Mouse (Mus musculus) T-helper 17 cell (primary cell): Measurements from ENCODE around the gene Ldhal6b.

ENCODE experiments used
- in situ Hi-C, 2 experiments: fragments of 300-600 bp; cut with MboI, MseI; formaldehyde crosslinking; loops; 1 replicate in 1 of 2; 2 replicates in 1 of 2; pipeline ENCODE4 v1.15.1; 2025; ENCODE audit warnings: high pct_unique_total_duplicates in 2 of 2

Ldhal6b gene

DNA sequence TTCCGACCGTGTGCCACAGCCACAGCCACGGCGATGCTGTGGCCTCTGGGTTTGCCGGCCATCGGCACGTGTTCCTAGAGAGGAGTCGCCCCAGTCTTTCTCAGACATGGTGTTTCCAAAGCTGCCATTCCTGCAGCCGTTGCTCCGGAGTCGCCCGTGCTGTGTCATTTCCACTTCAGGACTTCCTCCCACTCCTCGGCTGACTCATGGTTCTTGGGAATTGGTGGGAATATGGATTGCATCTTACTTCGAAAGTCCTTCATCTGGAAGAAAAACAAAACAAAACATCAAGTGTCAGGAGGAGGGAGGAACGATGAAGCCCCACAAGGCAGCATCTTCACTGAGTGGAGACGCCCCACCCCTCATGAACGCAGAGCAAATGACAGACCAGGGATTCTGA, 7.4 kb downstream of the Ldhal6b start:
- in situ Hi-C loops = no loop called here

- in situ Hi-C loops = no loop called here
These were observed 8.2 kb downstream of the Ldhal6b start for GRCm38 (mm10) chr17:5410336-5410735.

- in situ Hi-C loops = loop anchor here in 1 of 2 experiments (10.0 kb wide), 1 partner anchor 152 kb away; no protein-coding TSS in a partner anchor
These were observed 11.5 kb downstream of the Ldhal6b start for GRCm38 (mm10) chr17:5407030-5407429.

DNA sequence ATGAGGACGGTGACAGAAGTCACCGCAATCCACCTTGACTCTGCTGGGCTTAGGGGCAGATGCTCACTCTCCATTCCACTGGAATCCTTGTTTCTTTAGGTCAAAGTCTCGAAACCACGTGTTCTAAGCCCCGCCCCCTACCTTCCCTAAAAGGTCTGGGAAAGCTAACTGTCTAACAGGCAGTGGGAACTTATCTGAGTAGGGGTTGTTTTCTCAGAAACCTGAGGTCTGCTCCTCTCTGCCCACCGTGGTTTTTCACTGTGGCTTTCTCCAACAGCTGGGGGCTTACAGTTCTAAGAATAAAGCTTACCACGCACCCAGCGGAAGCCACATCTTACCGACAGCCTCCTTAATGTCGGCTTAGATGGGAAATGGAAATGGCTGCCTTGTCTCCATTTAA, 12.0 kb downstream of the Ldhal6b start:
- in situ Hi-C loops = loop anchor here in 1 of 2 experiments (10.0 kb wide), 1 partner anchor 152 kb away; no protein-coding TSS in a partner anchor

DNA sequence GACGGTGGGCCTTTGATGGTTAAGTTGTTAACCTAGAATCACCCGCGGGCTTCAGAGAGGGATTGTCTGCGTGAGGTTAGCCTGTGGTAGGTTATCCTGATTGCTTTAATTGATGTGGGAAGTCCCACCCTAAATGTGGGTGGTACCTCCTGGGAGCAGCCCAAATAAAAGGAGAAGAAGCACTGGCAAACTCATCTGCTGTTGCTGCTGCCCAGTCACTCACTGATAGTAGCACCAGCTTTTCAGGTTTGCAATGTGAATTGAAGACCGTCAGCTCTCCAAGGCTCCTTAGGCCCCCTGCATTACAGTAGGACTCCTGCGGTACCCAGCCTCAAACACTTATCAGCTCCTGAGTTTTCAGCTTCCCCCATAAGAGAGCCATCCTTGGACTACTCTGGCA, 14.7 kb downstream of the Ldhal6b start:
- in situ Hi-C loops = loop anchor here in 1 of 2 experiments (10.0 kb wide), 1 partner anchor 149 kb away; no protein-coding TSS in a partner anchor

GRCm38 (mm10) chr17:5402624-5403023, 15.9 kb downstream of the Ldhal6b start:
- in situ Hi-C loops = loop anchor here in 1 of 2 experiments (10.0 kb wide), 1 partner anchor 148 kb away; no protein-coding TSS in a partner anchor

DNA sequence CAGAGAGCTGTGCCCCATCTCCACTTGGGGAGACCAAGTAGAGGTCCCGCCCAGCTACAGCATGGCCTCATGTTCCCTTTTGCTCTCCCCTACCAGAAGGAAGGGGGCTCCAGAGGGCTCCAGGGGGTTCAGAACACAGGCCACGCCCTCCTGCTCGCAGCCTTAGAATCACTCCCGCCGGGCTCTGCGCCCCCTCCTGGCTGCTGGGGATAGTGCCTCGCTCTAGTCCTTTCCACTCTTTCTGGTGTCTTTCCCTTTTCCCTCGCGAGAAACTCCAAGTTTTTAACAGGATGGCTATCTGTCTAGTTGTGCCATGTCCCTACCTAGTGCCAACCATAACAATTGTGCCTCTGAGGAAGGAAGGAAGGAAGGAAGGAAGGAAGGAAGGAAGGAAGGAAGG, 16.5 kb downstream of the Ldhal6b start:
- in situ Hi-C loops = loop anchor here in 1 of 2 experiments (10.0 kb wide), 1 partner anchor 147 kb away; no protein-coding TSS in a partner anchor

GRCm38 (mm10) chr17:5401288-5401687, 17.3 kb downstream of the Ldhal6b start:
- in situ Hi-C loops = loop anchor here in 1 of 2 experiments (10.0 kb wide), 1 partner anchor 146 kb away; no protein-coding TSS in a partner anchor

DNA sequence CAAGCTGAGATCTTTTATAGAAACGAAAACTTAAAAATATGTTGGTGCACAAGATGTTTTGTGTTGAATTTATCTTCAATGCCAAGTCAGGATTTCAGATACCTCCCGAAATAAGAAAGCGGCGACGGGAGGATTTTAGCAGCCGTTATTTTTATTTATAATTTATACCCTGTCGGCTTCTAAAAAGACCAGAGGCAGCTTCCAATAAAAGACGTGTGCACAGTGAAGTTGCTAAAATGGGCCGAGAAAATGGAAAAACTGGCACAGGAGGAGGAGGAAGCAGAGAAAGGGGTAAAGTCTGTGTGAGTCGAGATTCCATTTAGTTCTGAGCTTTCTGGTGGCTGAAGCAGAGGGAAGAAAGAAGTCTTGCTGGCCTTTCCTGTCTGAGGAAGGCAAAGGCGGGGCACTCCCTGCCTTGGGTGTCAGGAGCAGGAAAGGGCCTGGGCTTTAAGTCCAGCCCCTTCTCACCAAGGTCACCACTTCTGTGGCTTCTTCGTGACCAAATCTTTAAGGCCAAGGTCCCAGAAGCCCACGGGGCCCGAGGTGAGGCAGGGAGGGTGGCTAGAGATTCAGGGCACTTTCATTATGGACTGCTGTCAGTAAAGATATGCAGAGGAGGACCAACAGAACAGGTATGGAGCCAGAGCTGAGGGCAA, 18.0 kb downstream of the Ldhal6b start:
- in situ Hi-C loops = loop anchor here in 1 of 2 experiments (10.0 kb wide), 1 partner anchor 146 kb away; no protein-coding TSS in a partner anchor

DNA sequence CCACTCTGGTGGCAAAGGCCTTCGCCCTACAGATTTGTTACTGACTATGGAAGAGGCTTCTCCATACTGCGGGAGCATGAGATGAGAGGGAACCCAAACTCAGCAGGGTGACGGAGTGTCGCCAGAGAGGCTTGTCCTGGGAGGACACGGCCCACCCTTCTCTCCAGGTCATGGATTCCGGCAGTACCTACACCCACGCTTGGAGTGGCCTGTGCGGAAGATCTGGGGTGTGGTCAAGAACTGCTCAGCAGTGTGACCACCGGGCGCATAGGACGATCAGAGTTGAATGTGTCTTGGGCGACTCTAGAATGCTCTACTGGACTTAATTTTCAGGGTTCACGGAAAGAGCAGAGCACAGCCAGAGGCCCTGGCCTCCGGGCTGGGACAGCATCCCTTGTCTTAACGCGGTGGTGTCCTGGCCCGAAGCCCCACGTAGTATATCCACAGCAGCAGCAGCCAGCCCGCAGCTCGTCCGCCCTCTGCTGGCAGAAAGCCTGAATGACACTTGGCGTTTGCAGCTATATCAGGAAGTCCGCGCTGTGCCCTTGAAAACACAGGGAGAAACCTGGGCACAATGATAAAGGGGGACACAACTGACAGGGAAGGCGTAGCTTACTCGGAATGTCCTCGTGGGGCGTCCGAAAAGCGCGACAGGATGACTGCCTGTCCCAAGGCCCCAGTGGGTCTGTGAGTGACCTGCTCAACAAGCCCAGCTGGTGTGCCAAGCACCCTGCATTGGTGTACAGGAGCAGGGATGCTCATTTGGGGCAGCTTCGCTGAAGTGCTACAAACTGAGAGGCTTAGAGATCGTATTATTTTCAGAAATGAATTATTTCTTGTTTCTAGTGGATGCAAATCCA, 21.2 kb downstream of the Ldhal6b start:
- in situ Hi-C loops = loop anchor here in 1 of 2 experiments (5.0 kb wide), 1 partner anchor 620 kb away; no protein-coding TSS in a partner anchor

- in situ Hi-C loops = loop anchor here in 1 of 2 experiments (5.0 kb wide), 1 partner anchor 619 kb away; no protein-coding TSS in a partner anchor
These were observed 22.4 kb downstream of the Ldhal6b start for GRCm38 (mm10) chr17:5396213-5396612.

DNA sequence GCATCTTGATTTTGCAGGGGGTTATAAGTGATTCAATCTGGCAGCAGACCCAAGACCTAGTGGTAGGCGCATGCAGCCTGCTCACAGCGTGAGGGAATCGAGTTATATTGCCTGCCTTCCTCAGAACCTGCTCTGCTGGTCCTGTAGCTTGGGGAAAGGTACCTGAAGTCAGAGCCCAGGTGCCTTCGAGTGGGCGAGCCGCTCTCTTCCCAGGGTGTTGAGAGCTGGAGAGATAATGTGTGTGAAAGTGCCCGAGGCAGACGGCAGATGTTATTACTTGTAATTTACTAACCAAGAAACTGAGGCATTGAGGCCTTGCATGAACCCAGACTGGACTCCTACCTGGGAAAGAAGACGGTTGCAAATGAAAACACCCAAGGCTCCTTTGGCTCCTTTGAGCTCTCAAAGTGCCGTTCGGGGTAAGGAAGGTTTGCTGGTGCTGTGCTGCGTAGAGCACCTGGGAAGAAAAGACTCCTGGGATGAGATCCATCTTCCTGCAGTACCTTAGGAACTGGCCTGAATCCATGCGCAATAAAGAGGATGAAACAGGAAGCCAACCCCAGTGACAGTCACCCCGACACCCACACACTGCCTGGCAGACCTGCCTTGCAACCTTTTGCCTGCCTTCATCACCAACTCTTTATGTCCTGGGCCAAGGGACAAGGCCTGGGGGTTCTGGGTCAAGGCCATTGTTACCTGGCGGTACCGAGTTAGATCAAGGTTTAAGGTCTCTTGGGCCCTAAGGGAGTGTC, 22.9 kb downstream of the Ldhal6b start:
- in situ Hi-C loops = loop anchor here in 1 of 2 experiments (5.0 kb wide), 1 partner anchor 618 kb away; no protein-coding TSS in a partner anchor

DNA sequence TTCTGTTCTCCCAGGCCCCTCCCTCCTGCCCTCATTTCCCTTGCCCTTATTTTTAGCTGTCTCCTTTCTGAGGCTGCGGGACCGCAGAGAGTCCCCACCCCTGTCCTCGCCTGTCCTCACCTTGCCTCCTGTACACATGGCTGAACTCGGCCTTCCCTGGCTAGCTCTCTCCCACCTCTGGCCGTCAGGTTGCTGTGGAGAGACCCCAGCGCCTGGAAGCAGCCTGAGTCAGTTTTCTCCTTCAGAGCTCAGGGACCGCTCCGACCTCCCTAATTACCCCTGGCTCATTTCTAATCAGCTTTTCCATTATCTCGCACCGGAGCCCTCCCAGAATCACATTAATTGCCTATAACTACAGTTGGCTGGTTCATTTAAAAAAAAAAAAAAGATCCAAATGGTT, 27.9 kb downstream of the Ldhal6b start:
- in situ Hi-C loops = no loop called here

DNA sequence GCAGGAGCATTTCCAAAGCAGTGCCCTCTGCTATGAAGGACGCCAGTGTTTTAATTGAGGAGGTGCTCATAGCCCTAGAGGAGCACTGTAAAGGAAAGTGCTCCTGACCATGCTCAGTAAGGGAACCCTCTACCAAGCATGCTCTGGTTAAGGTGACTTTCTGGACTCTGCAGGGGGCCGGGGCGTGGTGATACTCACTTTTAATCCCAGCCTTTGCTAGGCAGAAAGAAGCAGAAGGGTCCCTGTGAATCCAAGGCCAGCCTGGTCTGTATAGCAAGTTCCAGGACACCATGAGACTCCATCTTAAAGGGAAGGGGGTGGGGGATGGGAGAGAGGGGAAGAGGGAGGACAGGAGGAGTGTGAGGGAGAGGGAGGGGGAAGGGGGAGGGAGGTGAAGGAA, 30.2 kb downstream of the Ldhal6b start:
- in situ Hi-C loops = loop anchor here in 1 of 2 experiments (5.0 kb wide), 1 partner anchor 41 kb away; no protein-coding TSS in a partner anchor

- in situ Hi-C loops = loop anchor here in 1 of 2 experiments (5.0 kb wide), 1 partner anchor 40 kb away; no protein-coding TSS in a partner anchor
These were observed 31.6 kb downstream of the Ldhal6b start for GRCm38 (mm10) chr17:5386885-5387545.

GRCm38 (mm10) chr17:5385694-5386093, 32.9 kb downstream of the Ldhal6b start:
- in situ Hi-C loops = loop anchor here in 1 of 2 experiments (5.0 kb wide), 1 partner anchor 38 kb away; no protein-coding TSS in a partner anchor

DNA sequence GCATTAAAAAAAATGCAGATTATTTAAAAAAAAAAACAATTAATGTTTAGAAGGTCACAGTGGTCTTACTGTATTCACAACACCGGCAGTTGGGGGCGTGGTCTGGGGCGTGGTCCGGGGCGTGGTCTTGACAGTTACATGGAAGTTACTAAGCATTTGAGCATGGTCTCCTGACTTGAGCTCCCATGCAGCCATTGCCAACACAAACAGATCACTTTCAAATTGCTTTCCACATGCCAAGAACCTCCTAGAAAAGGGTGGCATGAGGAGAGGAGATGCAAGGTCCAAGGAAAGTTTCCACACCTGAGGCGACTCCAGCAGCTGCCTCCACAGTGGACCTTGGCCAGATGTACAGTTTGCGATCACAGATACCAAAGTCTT, 40.6 kb downstream of the Ldhal6b start:
- in situ Hi-C loops = no loop called here

- in situ Hi-C loops = no loop called here
These were observed 41.2 kb downstream of the Ldhal6b start for GRCm38 (mm10) chr17:5377151-5377929.

DNA sequence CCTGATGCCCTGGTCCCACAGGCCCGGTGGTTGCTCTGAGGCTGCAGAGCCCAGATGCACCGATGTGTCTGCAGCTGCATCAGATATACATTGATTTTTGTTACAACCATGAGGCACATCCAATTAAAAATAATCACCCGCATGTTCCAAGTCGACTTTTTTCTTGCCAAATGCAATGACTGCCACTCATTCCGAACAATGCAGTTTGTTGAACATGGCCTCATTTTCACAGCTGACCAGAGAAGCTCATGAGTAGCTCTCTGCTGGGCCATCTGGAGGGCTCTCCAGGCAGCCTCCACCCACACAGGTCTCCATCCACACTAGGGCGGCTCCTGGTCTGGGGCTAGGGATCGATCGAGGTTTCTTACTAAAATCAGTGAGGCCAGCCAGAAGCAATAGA, 45.6 kb downstream of the Ldhal6b start:
- in situ Hi-C loops = no loop called here

DNA sequence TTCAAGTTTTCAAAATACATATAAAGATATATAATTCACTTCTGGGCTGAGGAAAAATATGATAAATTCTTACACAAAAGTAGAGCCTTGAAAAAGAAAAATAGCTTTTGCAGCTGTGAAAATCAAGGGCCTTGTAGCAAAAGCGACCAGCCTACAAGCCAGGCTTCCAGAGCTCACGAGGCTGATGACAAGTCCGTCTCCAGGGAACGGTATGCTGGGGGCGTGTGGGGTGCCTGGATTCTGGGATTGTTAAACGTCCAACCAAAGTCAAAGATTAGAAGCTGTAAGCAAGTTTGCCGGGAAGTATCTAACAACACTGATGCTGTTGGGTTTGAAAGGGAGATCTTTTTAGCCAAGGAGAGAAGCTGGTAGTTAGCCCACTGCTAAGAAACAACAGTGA, 47.0 kb downstream of the Ldhal6b start:
- in situ Hi-C loops = no loop called here
